Mouse (Mus musculus) stomach, postnatal 0 days (tissue): Measurements from ENCODE around the gene Csdc2.
"Not testable (repeated sequence)": the region's sequence is repeated elsewhere in the genome, so short reads cannot be mapped to it uniquely, and the experiment has no call there.

Experiments
- CTCF ChIP-seq: IDR thresholded peaks from 2 replicates; pipeline ENCODE4 v1.5.1; 2016; ENCODE audit warnings: antibody characterized with exemption, low read depth, mild to moderate bottlenecking, moderate library complexity
- EP300 ChIP-seq: optimal IDR thresholded peaks from 2 replicates; pipeline ENCODE3; 2016; ENCODE audit warnings: antibody characterized with exemption

- TF ChIP-seq EP300, CTCF: not testable (repeated sequence)
Measured at GRCm38 (mm10) chr15:81975156-81975555, 38.6 kb downstream of the Csdc2 start.
